Mouse (Mus musculus) lung, embryonic 14.5 days (tissue): Measurements from ENCODE around the gene Tmem106c. TPM values are rescaled to one million over a fixed set of nuclear protein-coding genes. Genes with fewer than 3 reads are reported as not detected.

Source experiments
- ATAC-seq: fragments of 200-750 bp; cut with Nextera tagmentation; 2 replicates; pipeline ENCODE4 v1.8.0; 2017; ENCODE audit warnings: mild to moderate bottlenecking, moderate TSS enrichment, moderate library complexity; ENCODE audit not compliant: insufficient read depth
- DNase-seq: peaks from one replicate; pipeline ENCODE4 v3.0.0-alpha.2; 2015
- H3K27ac ChIP-seq: fragments of 300-500 bp; sonication (generic); 2 replicates; pipeline ENCODE4 v1.5.1; 2014; ENCODE audit warnings: low read depth, mild to moderate bottlenecking, moderate library complexity
- H3K27me3 ChIP-seq: fragments of 300-500 bp; sonication (generic); 2 replicates; pipeline ENCODE4 v1.6.1; 2014; ENCODE audit warnings: low read length, control low read depth; ENCODE audit not compliant: insufficient read depth
- H3K36me3 ChIP-seq: fragments of 300-500 bp; sonication (generic); 2 replicates; pipeline ENCODE4 v1.6.1; 2014; ENCODE audit warnings: control low read depth; ENCODE audit not compliant: insufficient read depth
- H3K4me1 ChIP-seq: fragments of 300-500 bp; sonication (generic); 2 replicates; pipeline ENCODE4 v1.6.1; 2014; ENCODE audit warnings: antibody characterized with exemption, control low read depth; ENCODE audit not compliant: insufficient read depth
- H3K4me2 ChIP-seq: fragments of 300-500 bp; sonication (generic); 2 replicates; pipeline ENCODE4 v1.6.1; 2014; ENCODE audit warnings: mild to moderate bottlenecking
- H3K4me3 ChIP-seq: fragments of 300-500 bp; sonication (generic); 2 replicates; pipeline ENCODE4 v1.5.1; 2014; ENCODE audit warnings: low read depth, low read length
- H3K9ac ChIP-seq: fragments of 300-500 bp; sonication (generic); 2 replicates; pipeline ENCODE4 v1.6.1; 2014
- H3K9me3 ChIP-seq: fragments of 300-500 bp; sonication (generic); 2 replicates; pipeline ENCODE4 v1.6.1; 2016; ENCODE audit warnings: low read depth, low read length, control low read depth
- CTCF ChIP-seq: IDR thresholded peaks from 2 replicates; pipeline ENCODE4 v1.5.1; 2016; ENCODE audit warnings: antibody characterized with exemption, low read depth
- WGBS: fragments of 180-500 bp; shearing (Covaris S2); extraction: QIAGEN DNeasy Blood & Tissue Kit; methylation state at CpG from one replicate; pipeline ENCODE4 v1.1.7; 2014; 5-methylcytosine and 5-hydroxymethylcytosine counted together
- polyA plus RNA-seq: library from polyadenylated mRNA; unstranded; fragments of >200 nt; fragmentation: Nextera tagmentation; extraction: Ambion mirVana; gene quantifications from 2 replicates; pipeline ENCODE4 v1.2.1, GENCODE M21; 2014

The Tmem106c gene
- polyA plus RNA-seq, 1 experiment from 2014 or later: 35.1 TPM

DNA sequence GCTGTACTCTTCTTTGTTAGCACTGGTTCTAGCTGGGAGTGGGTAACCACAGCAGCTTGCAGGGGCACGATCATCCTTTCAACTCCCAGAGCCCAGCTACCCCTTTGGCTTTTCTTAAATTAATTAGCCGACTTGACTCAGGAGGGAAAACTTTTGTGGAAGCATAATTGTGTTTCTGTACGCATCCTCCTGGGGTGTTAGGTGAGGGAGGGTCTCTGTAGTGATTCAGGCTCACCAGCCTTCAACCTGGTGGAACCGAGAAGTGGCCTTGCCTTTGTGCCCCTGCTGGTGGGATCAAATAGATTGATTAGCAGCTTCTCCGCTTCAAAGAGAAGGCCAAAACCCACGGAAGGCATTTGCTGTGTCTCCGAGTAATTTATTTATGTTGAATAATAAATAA, 36.0 kb downstream of the Tmem106c start:
- DNase-seq: no peak
- no peak; the same call in 1 of the 2 replicates for TF ChIP-seq CTCF
- Histone ChIP-seq H3K36me3 (no peaks in the 10 kb centered on the region), H3K4me3 (no peak overlapping the region), H3K9ac (no peak overlapping the region), H3K4me2 (no peak overlapping the region), H3K4me1 (peaks cover 7% of the 10 kb centered on the region), H3K9me3 (no peaks in the 10 kb centered on the region), H3K27me3 (peaks cover 69% of the 10 kb centered on the region), H3K27ac (no peak overlapping the region)
- ATAC-seq: no peak
- 25% methylated on average over 7 of the region's 7 CpGs for WGBS

DNA sequence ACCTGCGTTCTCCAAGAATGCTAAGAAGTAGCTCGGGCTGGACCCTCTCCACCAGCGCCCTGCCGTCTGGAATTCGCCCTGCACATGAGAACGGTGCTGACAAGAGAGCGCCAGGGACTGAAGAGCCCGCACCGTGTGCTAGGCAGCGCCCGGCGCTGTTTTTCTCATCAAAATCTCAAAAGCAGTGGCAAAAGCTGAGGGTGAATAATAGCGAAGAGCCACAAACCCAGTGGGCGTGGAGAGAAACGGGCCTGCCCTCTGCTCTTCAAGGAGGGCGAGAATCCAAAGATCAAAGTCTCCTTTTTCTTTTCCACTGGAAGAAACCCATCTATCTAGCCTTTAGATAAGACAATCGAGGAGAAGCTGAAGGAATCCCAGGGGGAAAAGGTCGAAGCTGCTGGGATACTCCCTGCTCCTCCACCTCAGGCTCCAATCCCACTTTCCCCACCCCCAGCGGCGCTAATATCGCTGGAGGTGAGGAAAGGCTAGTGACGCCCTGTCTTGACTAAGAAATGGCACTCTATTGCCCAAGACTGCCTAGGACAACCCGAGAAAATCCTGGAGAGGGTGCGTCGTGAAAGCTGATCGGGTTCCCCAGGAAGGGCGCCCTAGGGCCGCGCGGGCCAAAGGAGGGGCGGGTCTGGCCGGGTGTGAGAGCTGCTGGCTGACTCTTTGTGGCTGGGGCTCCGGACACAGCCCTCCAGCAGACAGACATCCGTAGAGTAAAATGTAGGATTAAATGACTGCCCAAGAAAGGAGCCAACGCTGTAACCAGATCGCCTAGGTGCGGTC, 37.5 kb downstream of the Tmem106c start:
- peak overlapping the region; percentile 67 for H3K4me2 ChIP-seq
- peak overlapping the region; percentile 41 for H3K4me3 ChIP-seq
- H3K27ac ChIP-seq: no peak overlapping the region
- H3K36me3 ChIP-seq: no peaks in the 10 kb centered on the region
- ATAC-seq: no peak
- DNase-seq: peak; percentile 75
- peaks cover 84% of the 10 kb centered on the region for H3K27me3 ChIP-seq
- H3K9ac ChIP-seq: 0 out of 2 replicates have a peak overlapping the region, but pooled peaks have one; percentile 1
- TF ChIP-seq CTCF: peak; percentile 23; the same call in 1 of the 2 replicates
- no peaks in the 10 kb centered on the region for H3K9me3 ChIP-seq
- WGBS: 1% methylated on average over 37 of the region's 37 CpGs
- H3K4me1 ChIP-seq: peaks cover 3% of the 10 kb centered on the region

DNA sequence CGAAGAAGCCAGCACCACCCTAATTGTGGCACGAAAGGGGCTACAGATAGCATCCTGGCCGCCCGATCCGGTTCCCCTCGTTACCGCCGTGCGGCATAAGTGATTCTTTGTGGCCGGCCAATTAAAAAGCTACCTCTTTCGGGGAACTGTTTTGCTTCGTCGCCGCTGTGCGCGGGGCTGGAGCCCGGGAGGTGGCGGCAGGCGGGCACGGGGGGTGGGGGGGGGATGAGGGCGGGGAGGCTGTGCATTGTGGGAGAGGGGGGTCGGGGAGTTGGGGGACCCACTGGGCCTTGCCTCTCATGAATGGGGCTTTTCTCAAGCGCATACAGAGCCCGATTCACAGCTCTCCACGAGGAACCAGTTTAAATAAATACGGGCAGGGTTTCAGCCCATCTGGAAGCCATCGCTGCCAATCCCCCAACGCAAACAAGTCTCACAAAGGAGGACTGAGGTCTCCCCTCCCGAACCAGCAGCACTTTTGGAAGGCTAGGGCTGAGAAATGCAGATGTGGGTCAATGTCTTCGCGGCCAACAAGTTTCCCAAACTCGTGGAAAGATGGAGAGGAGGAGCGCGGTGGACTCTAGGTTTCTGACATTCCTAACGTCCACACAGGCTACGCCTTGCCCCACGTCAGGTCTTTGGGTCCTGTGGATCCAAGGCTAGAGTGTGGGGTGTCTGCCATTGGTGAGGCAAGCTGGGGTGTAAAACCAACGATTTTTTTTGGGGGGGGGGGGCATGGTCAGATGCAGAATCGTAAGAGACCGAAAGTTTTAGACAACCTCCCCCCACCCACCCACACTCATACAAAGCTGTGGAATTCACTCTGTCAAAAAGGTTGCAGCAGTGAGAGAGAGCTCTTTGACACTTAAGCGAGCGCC, 38.4 kb downstream of the Tmem106c start:
- H3K4me1 ChIP-seq: 0 out of 2 replicates have a peak, but pooled peaks cover 2% of the 10 kb centered on the region
- H3K9me3 ChIP-seq: no peaks in the 10 kb centered on the region
- H3K27me3 ChIP-seq: peaks cover 89% of the 10 kb centered on the region
- H3K4me2 ChIP-seq: peak overlapping the region; percentile 67
- H3K9ac ChIP-seq: peak overlapping the region; percentile 33; the same call in 1 of the 2 replicates
- ATAC-seq (peak; percentile 19), DNase-seq (peak; percentile 66)
- no peaks in the 10 kb centered on the region for H3K36me3 ChIP-seq
- H3K27ac ChIP-seq: no peak overlapping the region
- peak overlapping the region; percentile 41 for H3K4me3 ChIP-seq
- under 1% methylated on average over 41 of the region's 42 CpGs for WGBS
- no peak for TF ChIP-seq CTCF

DNA sequence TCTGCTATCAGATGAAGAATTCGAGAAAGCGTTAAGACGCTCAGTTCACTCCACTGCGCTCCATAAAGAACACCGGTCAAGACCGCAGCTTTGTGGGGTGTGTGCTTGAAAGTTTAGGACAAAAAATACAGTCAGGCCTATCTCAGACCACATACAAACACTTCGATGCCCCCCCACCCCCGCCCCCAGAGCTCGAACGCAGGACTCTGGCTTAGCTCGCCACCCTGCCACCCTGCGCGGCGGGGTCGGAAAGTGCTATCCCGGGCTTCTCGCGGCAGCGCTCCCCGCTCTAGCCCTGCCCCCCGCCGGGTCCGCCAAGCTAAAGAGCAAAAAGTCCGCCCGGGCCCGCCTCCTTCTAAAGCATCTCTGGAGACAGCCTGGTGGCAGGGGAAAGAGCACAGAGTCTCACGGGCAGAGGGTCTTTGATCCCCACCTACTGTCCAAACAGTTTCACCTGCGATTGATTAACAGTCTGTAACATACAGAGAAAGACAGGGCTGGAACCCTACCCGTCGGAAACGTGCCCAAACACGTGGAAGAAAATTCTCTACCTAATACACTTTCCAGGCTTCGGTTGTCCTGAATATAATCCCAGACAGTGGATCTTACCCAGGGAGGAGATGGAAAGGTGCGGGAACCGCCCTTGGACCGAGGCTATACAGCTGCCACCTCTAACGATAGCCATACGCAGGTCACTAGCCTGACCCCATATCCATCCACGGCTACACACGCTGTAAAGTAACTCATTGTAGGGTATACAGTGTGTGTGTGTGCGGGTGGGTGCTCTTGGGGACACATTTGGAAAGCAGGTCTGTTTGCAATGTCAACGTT, 39.2 kb downstream of the Tmem106c start:
- 0 out of 2 replicates have a peak, but pooled peaks have one; percentile 24 for ATAC-seq
- H3K27ac ChIP-seq: no peak overlapping the region

DNA sequence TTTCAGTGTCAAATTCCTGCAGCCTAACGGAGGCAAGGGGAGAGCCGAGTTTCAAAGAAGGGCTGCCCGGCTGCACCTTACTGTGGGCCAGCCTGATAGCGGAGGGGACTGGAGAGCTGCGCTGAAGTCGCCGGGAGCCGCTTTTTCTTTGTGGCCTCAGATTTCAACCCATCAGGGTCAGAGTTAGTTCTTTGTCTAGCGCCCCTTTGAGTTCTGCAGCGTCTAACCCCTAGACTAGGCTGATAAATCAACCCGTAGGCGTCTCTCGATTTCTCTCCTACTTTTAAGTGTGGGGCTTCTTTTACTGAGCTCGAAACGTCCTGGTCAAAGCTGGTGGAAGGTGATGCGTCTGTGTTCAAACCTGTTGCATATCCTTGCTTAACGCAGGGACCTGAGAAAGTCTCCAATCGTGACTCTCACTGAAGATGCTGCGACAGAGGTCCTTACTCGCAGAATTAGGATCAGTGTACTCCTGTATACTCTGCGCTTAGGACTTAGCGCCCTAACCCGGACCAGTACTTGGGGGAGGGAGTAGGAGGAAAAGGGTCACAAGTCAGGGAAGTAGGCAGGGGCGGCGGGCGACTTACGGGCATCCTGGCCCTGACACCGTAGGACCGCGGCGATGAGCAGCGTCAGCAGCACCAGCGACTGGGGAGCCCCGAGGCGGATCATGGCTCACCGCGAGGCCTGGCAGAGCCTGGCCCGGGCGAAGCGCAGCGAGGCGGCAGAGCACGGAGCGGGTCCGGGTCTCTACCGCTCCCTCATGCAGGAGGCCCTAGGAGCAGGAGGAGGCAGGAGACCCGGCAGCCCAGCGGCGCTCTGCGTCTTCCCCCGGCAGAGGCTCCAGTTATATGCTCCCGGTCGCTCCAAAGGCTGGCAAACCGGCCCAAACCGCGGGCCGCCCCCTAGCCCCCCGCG, 40.1 kb downstream of the Tmem106c start, which contains the start of gene Col2a1:
Col2a1 (minus strand) TSS at position 874 of the 918 bp plus-strand sequence.
- peaks cover 80% of the 10 kb centered on the region for H3K27me3 ChIP-seq
- peak; percentile 59 for DNase-seq
- no peaks in the 10 kb centered on the region for H3K9me3 ChIP-seq
- under 1% methylated on average over 56 of the region's 59 CpGs for WGBS
- H3K36me3 ChIP-seq: no peaks in the 10 kb centered on the region
- ATAC-seq: no peak; the same call in 1 of the 2 replicates
- peak within 1 kb of the TSS; percentile 41 for H3K4me3 ChIP-seq
- H3K9ac ChIP-seq: peak within 1 kb of the TSS; percentile 47
- H3K27ac ChIP-seq: peak within 1 kb of the TSS; percentile 30
- H3K4me1 ChIP-seq: 0 out of 2 replicates have a peak, but pooled peaks cover 2% of the 10 kb centered on the region
- TF ChIP-seq CTCF: no peak
- H3K4me2 ChIP-seq: peak within 1 kb of the TSS; percentile 67

More for the DNA sequence above, 39.2 kb downstream of the Tmem106c start:
- Histone ChIP-seq H3K4me1 (0 out of 2 replicates have a peak, but pooled peaks cover 2% of the 10 kb centered on the region), H3K4me2 (peak overlapping the region; percentile 67), H3K9me3 (no peaks in the 10 kb centered on the region), H3K4me3 (peak overlapping the region; percentile 41), H3K36me3 (no peaks in the 10 kb centered on the region), H3K9ac (peak overlapping the region; percentile 33), H3K27me3 (peaks cover 83% of the 10 kb centered on the region)
- WGBS: under 1% methylated on average over 42 of the region's 42 CpGs
- TF ChIP-seq CTCF: no peak
- DNase-seq: peak; percentile 75
